Mouse (Mus musculus) gastrocnemius, adult 8-10 months (tissue): ENCODE measurements around the gene Hmgxb4. TPM values are rescaled to one million over a fixed set of nuclear protein-coding genes. Genes with fewer than 3 reads are reported as not detected.
"Not testable (repeated sequence)": the region's sequence is repeated elsewhere in the genome, so short reads cannot be mapped to it uniquely, and the experiment has no call there.

Source experiments
- DNase-seq, 2 experiments: peaks; one replicate each; pipeline ENCODE4 v3.0.0; 2022; ENCODE audit warnings: low spot score in 2 of 2
- total RNA-seq, 4 experiments: library from RNA; stranded (reverse); gene quantifications; 2 replicates each; pipeline ENCODE4 v1.2.4; 2022

Gene Hmgxb4
- total RNA-seq, result 10 to 100 TPM in 1 of 4 experiments, 1 to 10 TPM in 3; 6.5 to 12.7 (median 8.3) TPM

DNA sequence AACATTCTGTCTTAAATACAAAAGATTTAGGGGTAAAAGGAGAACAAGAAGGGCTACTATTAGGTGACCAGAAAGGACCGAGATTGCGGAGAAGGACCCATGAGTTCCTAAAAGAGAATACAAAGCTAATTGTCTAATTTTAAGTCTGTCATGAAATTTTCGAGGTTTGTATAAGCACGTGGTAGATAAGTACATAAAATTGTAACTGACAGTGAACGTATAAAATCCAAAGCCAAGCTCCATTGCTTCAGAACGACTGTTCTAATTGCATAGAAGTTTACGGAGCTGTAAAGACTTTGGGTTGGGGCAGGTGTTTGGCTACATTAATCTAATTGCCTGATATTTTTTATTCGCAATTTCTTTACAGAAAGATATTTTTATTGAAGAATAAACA, at the start of gene Hmgxb4:
TSS of gene Hmgxb4 (plus strand) at position 276 of the 394 bp plus-strand sequence.
- DNase-seq, result no peak

- no peak for DNase-seq
Observed at GRCm38 (mm10) chr8:74949445-74949844, 43.7 kb upstream of the Hmgxb4 start.

DNA sequence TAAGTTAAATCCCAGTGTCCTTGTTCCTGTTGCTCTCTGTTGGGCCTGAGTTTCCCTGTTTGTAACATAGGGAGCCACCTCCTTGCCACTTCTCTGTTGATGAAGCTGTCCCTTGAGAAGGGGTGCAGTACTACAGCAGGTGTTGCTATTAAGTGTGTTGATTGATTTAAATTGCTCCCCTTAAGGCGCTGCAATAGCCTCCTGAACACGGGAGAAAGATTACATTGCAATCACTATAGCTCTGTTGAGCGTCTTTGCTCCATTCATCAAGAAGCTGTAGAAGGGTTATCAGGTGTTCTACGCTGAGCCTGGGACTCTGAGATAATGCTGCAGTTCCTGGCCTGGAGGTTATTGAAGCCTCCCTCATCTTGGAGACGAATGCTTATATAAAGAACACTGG, 29.2 kb upstream of the Hmgxb4 start:
- no peak for DNase-seq

GRCm38 (mm10) chr8:74970286-74970685, 22.9 kb upstream of the Hmgxb4 start:
- DNase-seq, result not testable (repeated sequence)

GRCm38 (mm10) chr8:74971636-74972035, 21.5 kb upstream of the Hmgxb4 start:
- DNase-seq, result no peak

GRCm38 (mm10) chr8:74972322-74972883, 20.8 kb upstream of the Hmgxb4 start:
- no peak for DNase-seq

- DNase-seq, result no peak
Observed at GRCm38 (mm10) chr8:74973121-74973869, 19.9 kb upstream of the Hmgxb4 start.

- no peak for DNase-seq
Observed at GRCm38 (mm10) chr8:74973904-74974303, 19.3 kb upstream of the Hmgxb4 start.

GRCm38 (mm10) chr8:74977427-74977826, 15.7 kb upstream of the Hmgxb4 start:
- DNase-seq, result no peak

- DNase-seq, result no peak
Observed at GRCm38 (mm10) chr8:74980060-74980710, 13.0 kb upstream of the Hmgxb4 start.

- DNase-seq, result no peak
Observed at GRCm38 (mm10) chr8:74980711-74981062, 12.5 kb upstream of the Hmgxb4 start.

GRCm38 (mm10) chr8:74981809-74982208, 11.3 kb upstream of the Hmgxb4 start:
- DNase-seq, result no peak

- DNase-seq, result no peak
Observed at GRCm38 (mm10) chr8:74987436-74987835, 5.7 kb upstream of the Hmgxb4 start.

DNA sequence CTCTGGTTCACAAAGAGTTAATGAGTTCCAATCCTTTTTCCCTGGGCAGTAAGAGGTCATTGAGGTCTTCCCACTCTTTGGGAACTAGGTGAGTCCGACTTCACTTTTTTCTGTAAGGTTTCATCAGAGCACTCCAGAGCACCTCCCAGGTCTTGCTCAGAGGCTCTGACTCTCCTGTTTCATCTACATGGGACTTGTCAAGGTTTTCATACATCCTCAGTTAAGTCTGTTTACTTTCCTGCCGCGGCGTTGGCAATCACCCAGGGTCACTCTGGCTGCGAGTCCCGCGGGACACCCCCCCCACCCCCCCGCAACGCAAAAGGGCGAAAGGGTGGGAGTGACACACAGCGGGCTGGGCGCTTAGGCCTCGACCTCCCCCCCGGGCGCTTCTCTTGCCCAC, 3.1 kb upstream of the Hmgxb4 start:
- no peak for DNase-seq

GRCm38 (mm10) chr8:74993475-74994451, 607 bp downstream of the Hmgxb4 start:
- DNase-seq, result peak; percentile 65 to 81

GRCm38 (mm10) chr8:74994540-74994939, 1.4 kb downstream of the Hmgxb4 start:
- no peak for DNase-seq

DNA sequence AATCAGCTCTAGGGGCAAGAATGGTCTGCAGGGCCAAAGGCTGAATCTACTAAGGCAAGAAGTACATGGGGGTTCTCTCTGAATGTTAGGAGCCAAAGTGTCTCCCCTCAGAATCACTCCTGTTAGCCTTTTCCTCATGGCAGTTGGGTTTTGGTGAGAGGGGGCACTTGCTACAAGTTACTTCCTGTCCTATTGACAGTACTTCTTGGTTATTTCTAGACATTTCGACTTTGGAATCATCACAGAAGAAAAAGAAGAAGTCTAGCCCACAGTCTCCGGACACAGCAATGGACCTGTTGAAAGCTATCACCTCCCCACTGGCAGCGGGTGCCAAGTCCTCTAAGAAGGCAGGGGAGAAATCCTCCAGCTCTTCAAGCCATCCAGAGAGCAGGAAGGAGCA, 7.3 kb downstream of the Hmgxb4 start:
- DNase-seq, result no peak

- no peak for DNase-seq
Observed at GRCm38 (mm10) chr8:75008826-75009225, 15.7 kb downstream of the Hmgxb4 start.

GRCm38 (mm10) chr8:75013557-75013956, 20.4 kb downstream of the Hmgxb4 start:
- no peak for DNase-seq

DNA sequence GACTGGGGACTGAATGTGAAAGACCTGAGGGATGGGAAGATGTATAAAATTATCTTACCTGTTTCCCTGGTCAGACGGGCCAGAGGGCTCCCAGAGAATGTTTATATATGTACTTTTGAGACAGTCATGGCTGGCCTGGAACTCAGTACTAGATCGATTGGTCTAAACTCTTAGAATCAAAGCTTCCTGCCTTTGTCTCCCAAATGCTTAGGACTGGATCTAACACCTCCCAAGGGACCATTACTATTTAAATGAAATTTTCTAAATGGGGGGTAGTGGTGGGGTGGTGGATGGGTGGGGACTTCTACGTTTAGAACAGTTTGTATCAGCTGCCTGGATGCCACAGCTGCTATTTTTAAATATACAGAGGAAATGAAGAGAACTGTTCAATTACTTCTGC, 20.8 kb downstream of the Hmgxb4 start:
- DNase-seq, result no peak

DNA sequence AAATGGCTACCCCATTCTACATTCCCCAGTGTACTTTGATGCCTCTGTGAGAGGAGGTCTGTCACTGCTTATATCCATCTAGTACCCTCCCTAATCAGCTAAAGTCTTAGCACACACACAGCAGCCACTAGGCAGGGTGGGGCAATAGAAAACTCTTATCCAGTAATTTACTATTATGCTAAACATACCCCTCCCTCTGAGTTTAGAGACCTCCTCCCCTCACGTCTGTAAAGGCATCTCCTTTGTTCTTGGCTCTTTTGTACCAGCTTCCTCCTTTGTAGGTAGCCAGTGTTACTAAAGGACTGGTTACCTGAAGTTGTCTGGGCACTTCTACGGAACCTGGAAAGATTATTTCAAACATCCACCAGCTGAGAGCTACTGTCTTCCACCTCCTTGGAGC, 22.8 kb downstream of the Hmgxb4 start:
- DNase-seq, result no peak

DNA sequence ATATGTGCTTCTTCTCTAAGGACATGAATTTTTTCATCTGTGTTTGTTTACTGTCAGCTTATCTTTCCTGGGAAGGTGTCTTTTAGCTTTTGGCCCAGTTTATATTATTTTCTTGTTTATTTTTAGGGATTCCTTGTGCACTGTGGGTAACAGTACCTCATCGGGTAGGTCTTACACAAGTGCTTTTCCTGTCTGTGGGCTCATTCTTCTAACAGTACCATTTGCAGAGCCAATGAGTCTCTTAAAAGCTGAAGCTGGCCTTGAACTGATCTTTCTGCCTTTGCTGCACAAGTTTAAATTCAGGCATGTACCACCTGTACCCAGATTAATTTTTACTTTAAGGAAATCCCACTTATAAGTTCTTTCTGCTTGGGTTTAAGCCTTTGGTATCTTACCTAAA, 23.3 kb downstream of the Hmgxb4 start:
- DNase-seq, result no peak
